Mouse (Mus musculus) thymus, adult 2 months (tissue): ENCODE measurements around the gene Ralbp1.

Source experiments
- CTCF ChIP-seq: fragments of 200-500 bp; IDR thresholded peaks from 2 replicates; pipeline ENCODE4 v1.5.1; 2012; ENCODE audit warnings: mild to moderate bottlenecking, control low read depth, low read length, moderate library complexity, borderline replicate concordance; ENCODE audit not compliant: control insufficient read depth, poor library complexity, insufficient read depth; ENCODE audit errors: extremely low read depth
- POLR2A ChIP-seq: fragments of 200-500 bp; IDR thresholded peaks from 2 replicates; pipeline ENCODE4 v1.6.1; 2012; ENCODE audit warnings: mild to moderate bottlenecking, low read length, control low read depth, moderate library complexity; ENCODE audit not compliant: control insufficient read depth, poor library complexity, insufficient read depth; ENCODE audit errors: extremely low read depth

DNA sequence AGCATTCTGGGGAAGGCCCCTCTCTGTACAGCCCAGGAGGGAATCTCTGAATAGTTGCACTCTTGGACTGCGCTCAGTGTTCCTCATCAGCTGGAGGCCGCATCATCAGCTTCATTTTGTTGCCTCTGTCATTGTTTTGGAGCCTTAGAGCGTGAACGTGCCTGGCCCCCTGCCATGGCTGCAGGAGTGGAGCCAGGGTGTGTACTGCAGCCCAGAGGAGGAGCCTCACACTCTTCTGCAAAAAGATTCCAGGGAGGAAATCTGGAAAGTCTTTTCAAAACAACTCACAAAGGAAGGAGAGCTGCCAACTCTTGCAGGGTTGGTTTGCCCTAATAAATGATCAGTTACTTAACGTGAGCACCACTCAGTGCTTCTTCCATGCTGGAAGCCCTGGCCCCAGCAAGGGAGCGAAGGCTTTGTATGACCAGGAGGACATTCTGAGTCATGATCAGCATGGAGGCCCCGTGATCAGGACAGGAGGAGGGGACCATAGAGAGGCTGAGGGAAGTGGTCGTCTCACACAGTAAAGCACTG, 30.6 kb upstream of the Ralbp1 start:
- TF ChIP-seq CTCF (no peak), POLR2A (no peak)
